Mouse (Mus musculus) spleen, adult 2 months (tissue): Measurements from ENCODE around the gene Rcvrn.

Source experiments
- CTCF ChIP-seq: fragments of 200-500 bp; IDR thresholded peaks from 2 replicates; pipeline ENCODE4 v1.5.1; 2011; ENCODE audit warnings: mild to moderate bottlenecking, inconsistent platforms; ENCODE audit not compliant: insufficient read depth, insufficient read length, insufficient replicate concordance; ENCODE audit errors: extremely low read depth
- POLR2A ChIP-seq: fragments of 200-500 bp; IDR thresholded peaks from 2 replicates; pipeline ENCODE4 v1.6.1; 2011; ENCODE audit warnings: low read depth, low read length, inconsistent platforms

GRCm38 (mm10) chr11:67670031-67670430, 25.1 kb upstream of the Rcvrn start:
- TF ChIP-seq CTCF (no peak), POLR2A (no peak)
